Comparison of ENCODE assay signal across 1 mouse cellular context in the genomic region with DNA sequence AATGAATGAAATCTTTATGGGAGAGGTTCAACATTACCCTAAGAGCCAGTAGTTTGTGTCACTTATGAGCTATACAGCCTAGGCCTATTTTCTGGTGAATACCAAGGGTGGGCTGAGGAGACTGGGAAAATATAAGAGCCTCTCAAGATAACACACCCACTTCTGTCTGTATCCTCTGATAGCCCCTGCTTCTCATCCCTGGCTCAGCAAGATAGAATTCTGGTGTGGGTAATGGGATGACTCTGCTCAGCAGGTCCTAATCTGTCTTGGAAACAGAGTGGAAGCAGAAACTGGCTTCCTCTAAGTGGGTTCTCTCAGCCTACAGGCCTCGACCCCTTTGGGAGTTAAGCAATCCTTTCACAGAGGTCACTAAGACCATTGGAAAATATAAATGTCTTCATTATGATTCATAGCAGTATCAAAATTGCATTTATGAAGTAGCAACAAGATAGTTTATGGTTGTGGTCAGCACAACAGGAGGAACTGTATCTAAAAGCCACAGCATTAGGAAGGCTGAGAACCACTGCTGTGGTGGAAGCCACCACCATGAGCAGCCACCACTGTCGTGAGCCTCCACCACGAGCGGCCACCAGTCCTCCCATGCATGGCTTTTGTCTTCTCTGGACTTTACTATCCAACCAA.
TF ChIP-seq lines count a peak whose summit lies in the region.

No protein-coding gene starts in this region.

TF ChIP-seq in MEL, 35 proteins besides CTCF, POLR2A, EP300 and RAD21 (continued from another document):
- TF ChIP-seq ZC3H11A (IDR thresholded peaks at IDR 0.05; ENCODE audit: low read depth, low read length): no peak
TF ChIP-seq in MEL: peak in this region for 8.
